Mouse (Mus musculus) CH12.LX (cell line): ENCODE measurements around the gene Adgrb3.

Source experiments
- CTCF ChIP-seq, 2 experiments: IDR thresholded peaks in 1 of 2; conservative IDR thresholded peaks in 1 of 2; 2 replicates each; pipeline ENCODE4 v1.5.1; 2011 to 2012; ENCODE audit warnings: low read depth in 2 of 2, low read length in 2 of 2, improper control_type of control experiment in 1 of 2, inconsistent platforms in 1 of 2, mild to moderate bottlenecking in 1 of 2, moderate library complexity in 1 of 2
- E2F4 ChIP-seq: IDR thresholded peaks from 2 replicates; pipeline ENCODE4 v1.6.1; 2011; ENCODE audit warnings: low read depth, low read length, improper control_type of control experiment; ENCODE audit not compliant: insufficient replicate concordance
- GABPA ChIP-seq: IDR thresholded peaks from 2 replicates; pipeline ENCODE4 v1.6.1; 2012; ENCODE audit warnings: low read depth, low read length, improper control_type of control experiment, inconsistent platforms; ENCODE audit not compliant: insufficient replicate concordance
- HCFC1 ChIP-seq: IDR thresholded peaks from 2 replicates; pipeline ENCODE4 v1.6.1; 2012; ENCODE audit warnings: low read depth, mild to moderate bottlenecking, inconsistent platforms, low read length, improper control_type of control experiment
- MAX ChIP-seq: IDR thresholded peaks from 2 replicates; pipeline ENCODE4 v1.6.1; 2011; ENCODE audit warnings: low read length, improper control_type of control experiment
- MXI1 ChIP-seq: IDR thresholded peaks from 2 replicates; pipeline ENCODE4 v1.6.1; 2011; ENCODE audit warnings: mild to moderate bottlenecking, low read depth, low read length, improper control_type of control experiment
- MYC ChIP-seq: IDR thresholded peaks from 2 replicates; pipeline ENCODE4 v1.6.1; 2011; ENCODE audit warnings: low read depth, mild to moderate bottlenecking, improper control_type of control experiment, low read length
- NELFE ChIP-seq: IDR thresholded peaks from 2 replicates; pipeline ENCODE4 v1.6.1; 2011; ENCODE audit warnings: low read depth, low read length, improper control_type of control experiment
- PAX5 ChIP-seq: IDR thresholded peaks from 2 replicates; pipeline ENCODE4 v1.6.1; 2012; ENCODE audit warnings: low read length, inconsistent platforms, mixed read lengths
- POLR2A ChIP-seq: IDR thresholded peaks from 2 replicates; pipeline ENCODE4 v1.6.1; 2011; ENCODE audit warnings: low read depth, mild to moderate bottlenecking, improper control_type of control experiment, low read length
- USF1 ChIP-seq: IDR thresholded peaks from 2 replicates; pipeline ENCODE4 v1.6.1; 2014; ENCODE audit warnings: low read depth, mild to moderate bottlenecking, inconsistent platforms, low read length, improper control_type of control experiment
- USF2 ChIP-seq: conservative IDR thresholded peaks from 2 replicates; pipeline ENCODE4 v1.6.1; 2011; ENCODE audit warnings: low read depth, low read length, improper control_type of control experiment
- ZKSCAN1 ChIP-seq: IDR thresholded peaks from 2 replicates; pipeline ENCODE4 v1.6.1; 2012; ENCODE audit warnings: low read depth, inconsistent platforms, low read length, improper control_type of control experiment, borderline replicate concordance
- ZMIZ1 ChIP-seq: IDR thresholded peaks from 2 replicates; pipeline ENCODE4 v1.6.1; 2012; ENCODE audit warnings: low read depth, mild to moderate bottlenecking, inconsistent platforms, low read length, improper control_type of control experiment

- TF ChIP-seq CTCF (conservative IDR thresholded peaks at IDR 0.05 in 1 of 2, IDR thresholded peaks at IDR 0.05 in 1 of 2; ENCODE audit: low read depth in 2 of 2, low read length in 2 of 2) (no peak), USF1 (no peak), USF2 (no peak), POLR2A (no peak), MYC (no peak), E2F4 (no peak), NELFE (no peak), MXI1 (no peak), PAX5 (no peak), GABPA (no peak), MAX (no peak), HCFC1 (no peak), ZMIZ1 (no peak), ZKSCAN1 (no peak)
Measured at GRCm38 (mm10) chr1:25830757-25831520, 1.4 kb upstream of the Adgrb3 start.
